Mouse (Mus musculus) lung, postnatal 0 days (tissue): ENCODE results near the gene Eefsec. TPM values are rescaled to one million over a fixed set of nuclear protein-coding genes. Genes with fewer than 3 reads are reported as not detected.
A peak's percentile ranks its signal among the peaks of the same experiment; 100 is the strongest.

Experiments
- ATAC-seq: fragments of 200-750 bp; cut with Nextera tagmentation; 2 replicates; pipeline ENCODE4 v1.8.0; 2017; ENCODE audit warnings: moderate library complexity
- DNase-seq: peaks from one replicate; pipeline ENCODE4 v3.0.0-alpha.2; 2016; ENCODE audit warnings: low spot score
- H3K27ac ChIP-seq: fragments of 300-500 bp; sonication (generic); 2 replicates; pipeline ENCODE4 v1.5.1; 2014; ENCODE audit warnings: antibody characterized with exemption, mild to moderate bottlenecking, low read length, mixed read lengths
- H3K27me3 ChIP-seq: fragments of 300-500 bp; sonication (generic); replicated peaks from 2 replicates; pipeline ENCODE4 v1.6.1; 2014; ENCODE audit warnings: low read length, mixed read lengths; ENCODE audit not compliant: insufficient read depth
- H3K36me3 ChIP-seq: fragments of 300-500 bp; sonication (generic); 2 replicates; pipeline ENCODE4 v1.6.1; 2014; ENCODE audit warnings: low read length, mixed read lengths; ENCODE audit not compliant: insufficient read depth
- H3K4me1 ChIP-seq: fragments of 300-500 bp; sonication (generic); 2 replicates; pipeline ENCODE4 v1.6.1; 2014; ENCODE audit warnings: antibody characterized with exemption, low read depth, low read length, mixed read lengths; ENCODE audit not compliant: insufficient read depth
- H3K4me2 ChIP-seq: fragments of 300-500 bp; sonication (generic); replicated peaks from 2 replicates; pipeline ENCODE4 v1.6.1; 2014; ENCODE audit warnings: low read depth, mild to moderate bottlenecking, low read length, moderate library complexity, mixed read lengths
- H3K4me3 ChIP-seq: fragments of 300-500 bp; sonication (generic); 2 replicates; pipeline ENCODE4 v1.5.1; 2014; ENCODE audit warnings: low read depth, low read length
- H3K9ac ChIP-seq: fragments of 300-500 bp; sonication (generic); replicated peaks from 2 replicates; pipeline ENCODE4 v1.6.1; 2014; ENCODE audit warnings: low read depth, mild to moderate bottlenecking
- H3K9me3 ChIP-seq: fragments of 300-500 bp; sonication (generic); 2 replicates; pipeline ENCODE4 v1.6.1; 2016; ENCODE audit warnings: low read length, mixed read lengths
- CTCF ChIP-seq: IDR thresholded peaks from 2 replicates; pipeline ENCODE4 v1.5.1; 2016; ENCODE audit warnings: antibody characterized with exemption, mild to moderate bottlenecking
- EP300 ChIP-seq: IDR thresholded peaks from 2 replicates; pipeline ENCODE4 v1.6.1; 2016; ENCODE audit warnings: antibody characterized with exemption, mild to moderate bottlenecking, control low read depth
- WGBS: fragments of 180-500 bp; shearing (Covaris S2); extraction: QIAGEN DNeasy Blood & Tissue Kit; methylation state at CpG from one replicate; pipeline ENCODE4 v1.1.7; 2014; 5-methylcytosine and 5-hydroxymethylcytosine counted together
- polyA plus RNA-seq: library from polyadenylated mRNA; unstranded; fragments of >200 nt; fragmentation: Nextera tagmentation; extraction: Ambion mirVana; gene quantifications from 2 replicates; pipeline ENCODE4 v1.2.1, GENCODE M21; 2015

The Eefsec gene
- polyA plus RNA-seq, 1 experiment from 2014 or later = 21.0 TPM

DNA sequence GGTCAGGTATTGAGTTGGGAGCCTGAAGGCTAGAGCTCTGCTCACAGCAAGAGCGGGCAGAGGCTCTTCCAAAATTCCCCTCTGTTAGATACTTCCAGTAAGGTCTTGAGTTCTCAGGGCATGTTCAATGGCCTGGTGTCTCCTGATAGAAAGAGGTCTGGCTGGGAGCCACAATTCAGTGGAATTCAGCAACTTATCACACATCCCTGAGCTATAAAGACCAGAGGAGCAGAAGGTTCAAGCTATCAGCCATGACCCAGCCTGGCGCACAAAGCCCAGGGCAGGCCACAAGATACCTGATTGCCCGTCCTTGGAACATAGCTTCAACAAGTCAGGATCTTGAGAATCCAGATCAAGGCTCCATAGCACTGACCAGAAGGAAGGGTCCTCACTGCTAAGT, 105.2 kb downstream of the Eefsec start:
- no peak for TF ChIP-seq CTCF
- no peak for TF ChIP-seq EP300
- Histone ChIP-seq H3K27ac (no peak overlapping the region), H3K4me3 (no peak overlapping the region), H3K9ac (no peak overlapping the region), H3K4me1 (peaks cover 18% of the 10 kb centered on the region; the same call in 1 of the 2 replicates), H3K36me3 (no peaks in the 10 kb centered on the region), H3K4me2 (no peak overlapping the region), H3K27me3 (no peaks in the 10 kb centered on the region), H3K9me3 (no peaks in the 10 kb centered on the region)
- ATAC-seq (no peak), DNase-seq (no peak)
- 96% methylated on average over 3 of the region's 3 CpGs for WGBS

DNA sequence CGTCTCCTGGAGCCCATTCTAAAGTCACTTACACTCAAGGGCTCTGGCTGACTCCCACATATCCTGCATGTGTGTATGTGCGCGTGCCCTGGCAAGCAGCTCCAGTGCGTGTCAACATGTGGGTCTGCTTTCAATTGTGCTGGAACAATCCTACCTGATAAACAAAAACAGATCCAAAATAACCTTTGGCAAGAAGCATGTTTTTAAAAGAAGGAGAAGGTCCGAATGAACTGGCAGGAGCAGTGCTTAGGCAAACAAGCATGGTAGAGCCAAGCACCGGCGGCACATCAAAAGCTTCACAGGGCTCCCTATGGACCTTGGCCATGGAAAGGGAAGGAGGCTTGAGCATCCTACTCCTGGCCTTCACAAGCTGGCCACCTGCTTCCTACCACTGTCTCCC, 105.6 kb downstream of the Eefsec start:
- no peaks in the 10 kb centered on the region for H3K36me3 ChIP-seq
- TF ChIP-seq CTCF (no peak), EP300 (no peak)
- H3K4me2 ChIP-seq = no peak overlapping the region
- H3K27me3 ChIP-seq = no peaks in the 10 kb centered on the region
- H3K9ac ChIP-seq = no peak overlapping the region
- H3K4me1 ChIP-seq = peaks cover 18% of the 10 kb centered on the region; the same call in 1 of the 2 replicates
- H3K4me3 ChIP-seq = no peak overlapping the region
- ATAC-seq (no peak), DNase-seq (no peak)
- no peak overlapping the region for H3K27ac ChIP-seq
- 86% methylated on average over 7 of the region's 7 CpGs for WGBS
- no peaks in the 10 kb centered on the region for H3K9me3 ChIP-seq

DNA sequence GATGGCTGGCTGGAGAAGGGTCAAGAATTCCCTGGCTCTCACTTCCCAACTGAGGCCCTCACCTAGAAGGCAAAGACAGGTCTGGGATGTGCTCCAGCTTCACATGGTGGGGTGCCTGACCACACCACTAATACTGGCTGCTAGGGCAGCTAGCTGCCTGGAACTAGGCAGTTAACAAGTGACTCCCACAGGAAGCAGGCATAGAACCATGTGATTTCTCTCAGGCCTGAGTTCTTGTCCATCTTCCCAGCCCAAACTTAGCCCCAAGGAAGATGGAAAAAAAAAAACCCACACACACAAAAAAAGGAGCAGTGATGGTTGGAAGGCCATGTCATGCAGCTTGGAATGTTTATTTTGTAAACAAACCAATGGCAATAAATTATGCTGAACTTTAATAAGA, 117.0 kb downstream of the Eefsec start:
- no peak overlapping the region for H3K27ac ChIP-seq
- TF ChIP-seq EP300 = no peak
- TF ChIP-seq CTCF = no peak
- no peak for DNase-seq

DNA sequence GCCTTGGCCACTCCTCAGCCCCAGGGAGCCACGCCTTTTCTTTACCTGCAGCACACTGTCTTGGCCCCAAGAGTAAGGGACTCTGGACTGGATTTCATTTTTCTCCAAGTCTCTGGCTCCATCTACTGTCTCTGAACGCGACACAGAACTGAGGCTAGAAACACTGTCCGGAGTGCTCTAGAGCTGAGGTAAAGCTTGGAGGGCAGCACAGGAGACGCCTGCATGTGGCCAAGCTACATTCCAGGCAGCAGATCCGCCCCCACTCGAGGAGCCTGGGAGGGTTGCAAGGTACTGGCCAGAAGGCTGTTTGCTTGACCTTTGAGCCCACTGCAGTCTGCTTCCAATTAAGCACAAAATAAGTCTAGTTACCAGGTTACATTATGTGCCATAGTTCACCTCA, 124.5 kb downstream of the Eefsec start:
- Histone ChIP-seq H3K27ac (no peak overlapping the region), H3K27me3 (no peaks in the 10 kb centered on the region), H3K36me3 (no peaks in the 10 kb centered on the region), H3K4me1 (no peaks in the 10 kb centered on the region), H3K9me3 (no peaks in the 10 kb centered on the region), H3K4me3 (no peak overlapping the region), H3K4me2 (no peak overlapping the region), H3K9ac (no peak overlapping the region)
- TF ChIP-seq EP300 (0 out of 2 replicates have a peak, but pooled peaks have one; percentile 43), CTCF (peak; percentile 72)
- ATAC-seq (peak; percentile 98), DNase-seq (peak; percentile 91)
- 48% methylated on average over 7 of the region's 7 CpGs for WGBS

More for the DNA sequence above, 117.0 kb downstream of the Eefsec start:
- Histone ChIP-seq H3K27me3 (no peaks in the 10 kb centered on the region), H3K4me1 (no peaks in the 10 kb centered on the region), H3K4me2 (no peak overlapping the region), H3K9ac (no peak overlapping the region), H3K9me3 (no peaks in the 10 kb centered on the region), H3K4me3 (no peak overlapping the region), H3K36me3 (no peaks in the 10 kb centered on the region)
- no peak for ATAC-seq

DNA sequence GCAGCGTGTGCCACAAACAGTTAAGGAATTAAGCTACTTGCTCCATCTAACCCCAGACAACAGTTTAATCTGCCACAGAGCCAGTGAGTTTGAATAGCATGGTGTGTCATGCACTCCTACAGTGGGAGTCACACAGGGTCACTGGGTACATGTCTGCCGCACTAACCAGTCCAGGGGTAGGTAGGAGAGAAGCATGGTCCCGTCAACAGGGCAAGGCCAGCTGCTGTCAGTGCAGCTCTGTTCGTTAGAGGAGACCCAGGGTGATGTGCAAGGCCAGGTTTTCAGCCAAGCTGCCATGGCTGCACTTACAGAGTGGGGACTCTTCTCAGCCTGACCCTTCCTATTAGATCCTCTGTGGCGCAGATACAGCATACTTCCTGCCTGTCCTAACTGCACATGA, 125.1 kb downstream of the Eefsec start:
- Histone ChIP-seq H3K27ac (no peak overlapping the region), H3K4me2 (no peak overlapping the region), H3K4me3 (no peak overlapping the region), H3K9ac (no peak overlapping the region), H3K27me3 (no peaks in the 10 kb centered on the region), H3K36me3 (no peaks in the 10 kb centered on the region), H3K9me3 (no peaks in the 10 kb centered on the region), H3K4me1 (no peaks in the 10 kb centered on the region)
- no peak for DNase-seq
- no peak for ATAC-seq
- TF ChIP-seq CTCF (no peak), EP300 (no peak)
- WGBS = 78% methylated on average over 5 of the region's 5 CpGs

DNA sequence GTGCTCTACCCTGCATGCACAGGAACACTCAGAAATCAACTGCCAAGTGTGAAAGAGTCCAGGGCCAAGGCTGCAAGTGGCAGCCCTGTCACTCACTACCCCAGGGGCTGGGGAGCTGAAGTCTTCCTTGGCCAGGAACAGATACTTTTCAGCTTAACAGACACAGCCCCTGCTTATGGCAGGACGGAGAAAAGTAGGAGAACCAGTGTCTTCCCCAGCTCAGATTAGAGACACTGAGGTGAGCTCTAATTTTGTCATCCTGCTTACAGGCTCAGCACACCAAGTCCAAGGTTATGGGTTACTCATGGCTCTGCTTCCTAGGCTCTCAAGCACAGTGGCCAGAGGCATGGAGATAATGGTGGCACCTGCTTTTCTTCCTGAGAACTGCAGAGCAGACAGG, 126.6 kb downstream of the Eefsec start:
- TF ChIP-seq EP300 (no peak), CTCF (no peak)
- Histone ChIP-seq H3K4me1 (no peaks in the 10 kb centered on the region), H3K36me3 (no peaks in the 10 kb centered on the region), H3K27ac (no peak overlapping the region), H3K4me2 (no peak overlapping the region), H3K9ac (no peak overlapping the region), H3K4me3 (no peak overlapping the region), H3K9me3 (no peaks in the 10 kb centered on the region), H3K27me3 (no peaks in the 10 kb centered on the region)
- ATAC-seq = no peak
- no peak for DNase-seq
- WGBS = 93% methylated on average over 1 of the region's 1 CpGs

DNA sequence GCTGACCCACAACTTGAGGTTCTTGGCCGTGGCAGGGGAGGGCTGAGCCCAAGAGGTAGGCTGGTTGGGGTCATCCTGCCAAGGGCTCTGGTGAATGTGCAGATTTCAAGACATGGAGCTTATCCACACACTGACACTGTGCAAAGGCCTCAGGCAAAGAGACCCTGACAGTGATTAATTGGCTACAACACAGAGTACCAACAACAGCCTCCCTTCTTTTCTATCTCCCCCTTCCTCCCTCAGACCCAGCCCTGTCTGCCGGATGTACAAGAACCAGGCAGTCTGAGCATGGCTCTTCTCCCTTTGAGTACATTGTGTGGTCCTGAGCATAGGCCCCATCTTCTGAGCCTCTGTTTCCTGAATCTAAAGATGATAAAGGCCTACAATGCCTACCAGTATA, 131.0 kb downstream of the Eefsec start:
- Histone ChIP-seq H3K9me3 (no peaks in the 10 kb centered on the region), H3K4me2 (no peak overlapping the region), H3K4me3 (no peak overlapping the region), H3K4me1 (no peaks in the 10 kb centered on the region), H3K27me3 (no peaks in the 10 kb centered on the region), H3K9ac (no peak overlapping the region), H3K27ac (no peak overlapping the region), H3K36me3 (no peaks in the 10 kb centered on the region)
- TF ChIP-seq CTCF (no peak), EP300 (no peak)
- DNase-seq (no peak), ATAC-seq (no peak)
- 48% methylated on average over 2 of the region's 2 CpGs for WGBS
